Comparison of ENCODE assay signal across 9 mouse cellular contexts in genomic region chr15:77343527-77344091, GRCm38 (mm10). TPM values are rescaled to one million over a fixed set of nuclear protein-coding genes. Genes with fewer than 3 reads are reported as not detected.
DNase-seq lines count a peak whose midpoint lies in the region; ATAC-seq and TF ChIP-seq lines count a peak whose summit lies in the region.
"Had no signal": no experiment of that assay in that cellular context is flagged by ENCODE, and none has a peak within 500 bp of the region (broad histone marks: within the 10 kb centered on the region; RNA-seq: fewer than 3 reads in every experiment).

No protein-coding gene starts in this region.

- H3ac ChIP-seq in myocyte (ENCODE audit: control insufficient read depth, insufficient read length): no peak overlapping the region

- no peak overlapping the region for H3K4me3 ChIP-seq in liver, embryonic 12.5 days
- H3K4me3 ChIP-seq in myocyte: no peak overlapping the region
- H3K4me3 ChIP-seq: erythroblast, embryonic 14.5 days had no signal

- H3K27ac ChIP-seq in liver, embryonic 12.5 days: peak overlapping the region; percentile 67

- peaks cover 28% of the 10 kb centered on the region for H3K27me3 ChIP-seq in liver, embryonic 12.5 days (replicated peaks)
- no peaks in the 10 kb centered on the region for H3K27me3 ChIP-seq in myocyte (ENCODE audit: control insufficient read depth, insufficient read depth, insufficient read length)

- peak; percentile 67 for ATAC-seq in liver, embryonic 12.5 days

- no peak overlapping the region for H3K9ac ChIP-seq in liver, embryonic 12.5 days

- peaks cover 29% of the 10 kb centered on the region for H3K4me1 ChIP-seq in liver, embryonic 12.5 days

- WGBS in liver, embryonic 12.5 days (ENCODE audit: insufficient replicate concordance): 4% methylated on average over 13 of the region's 13 CpGs

- no peak for TF ChIP-seq POLR2A in myocyte (IDR thresholded peaks at IDR 0.05; ENCODE audit: insufficient read length, low read depth)

- H3K4me2 ChIP-seq in liver, embryonic 12.5 days: peak overlapping the region; percentile 45
- H3K4me2 ChIP-seq in myocyte (ENCODE audit: low read depth): peak overlapping the region; percentile 64

- no peaks in the 10 kb centered on the region for H3K9me3 ChIP-seq in liver, embryonic 12.5 days (replicated peaks)

- peak; percentile 32 to 35 for DNase-seq in B cell, adult 2 months
- peak; percentile 89 for DNase-seq in adrenal gland, postnatal 10 days
- DNase-seq in embryo, embryonic 9.5 days (ENCODE audit: extremely low spot score): peak; percentile 89
- DNase-seq in heart, adult 8-10 months (ENCODE audit: low spot score): peak; percentile 80
- peak; percentile 80 for DNase-seq in kidney, adult 11 months
- peak; percentile 40 for DNase-seq in thymus, postnatal 25 days

- no peaks in the 10 kb centered on the region for H3K79me2 ChIP-seq in myocyte (ENCODE audit: control insufficient read depth, insufficient read depth)

- H3K36me3 ChIP-seq in liver, embryonic 12.5 days: no peaks in the 10 kb centered on the region
- H3K36me3 ChIP-seq in myocyte (ENCODE audit: control insufficient read depth, insufficient read depth): no peaks in the 10 kb centered on the region

TF ChIP-seq in myocyte, 11 proteins besides CTCF, POLR2A, EP300 and RAD21:
- no peak for TF ChIP-seq E2F4 (IDR thresholded peaks at IDR 0.05; ENCODE audit: insufficient read depth)
- TF ChIP-seq TCF12 (IDR thresholded peaks at IDR 0.05; ENCODE audit: insufficient read depth, poor library complexity, severe bottlenecking): no peak
- TF ChIP-seq TCF3 (IDR thresholded peaks at IDR 0.05; ENCODE audit: insufficient read length, low read depth): no peak
- TF ChIP-seq MYOD1 (IDR thresholded peaks at IDR 0.05; ENCODE audit: control insufficient read depth in 1 of 3, insufficient read length in 2 of 3, low read depth in 2 of 3): no peak
- no peak for TF ChIP-seq POLR2AphosphoS2 (IDR thresholded peaks at IDR 0.05; ENCODE audit: insufficient read length, low read depth)

RNA-seq across cellular contexts. Expression of gene Rbfox2, which starts 36.8 kb away (rescaled TPM):
- total RNA-seq in adrenal gland, postnatal 10 days (2021): 10 to 100 TPM; 64.8 to 89.9 TPM
- total RNA-seq in heart, adult 8-10 months (2022): 100 to 1,000 TPM in 2 of 4 experiments, 10 to 100 TPM in 2; 87.6 to 108 (median 101) TPM
- 13.0 and 13.1 TPM in 2 replicates for polyA plus RNA-seq in liver, embryonic 12.5 days (2016; fragmentation: Nextera tagmentation; extraction: Ambion mirVana)
- 136 TPM for polyA plus RNA-seq in myocyte (2012; fragmentation: generic; extraction: Trizol)
- polyA plus RNA-seq: erythroblast, embryonic 14.5 days had no signal

RNA-seq across cellular contexts. Expression of gene Apol7a, which starts 55.3 kb away (rescaled TPM):
- total RNA-seq in adrenal gland, postnatal 10 days (2021): 1 to 10 TPM; 3.8 to 5.1 TPM
- total RNA-seq in heart, adult 8-10 months (2022): under 1 TPM in 2 of 4 experiments, not detected in 2; 0.09 to 0.19 TPM
- polyA plus RNA-seq in liver, embryonic 12.5 days (2016; fragmentation: Nextera tagmentation; extraction: Ambion mirVana): 0.10 and 0.11 TPM in 2 replicates
- 0.18 TPM for polyA plus RNA-seq in myocyte (2012; fragmentation: generic; extraction: Trizol)
- polyA plus RNA-seq: erythroblast, embryonic 14.5 days had no signal

Comparison
In these comparisons a context has a peak if more than half of its experiments do, and no peak if none do; other contexts are left out.
1. DNase-seq: peak in every context shown above with its lines; median percentile 89 in adrenal gland, postnatal 10 days; 89 in embryo, embryonic 9.5 days; 80 in heart, adult 8-10 months; 80 in kidney, adult 11 months; 40 in thymus, postnatal 25 days; 34 in B cell, adult 2 months.
2. RNA of gene Apol7a, which starts 55.3 kb away (total RNA-seq): 3.8 to 5.1 TPM in adrenal gland, postnatal 10 days; 0.09 to 0.19 TPM in heart, adult 8-10 months; every median in the first group is over 4 times any median in the second.